Mouse (Mus musculus) erythroblast, embryonic 14.5 days (primary cell): ENCODE measurements at regions not wholly inside any gene's neighbourhood (a gene's known extent, or its start where the extent isn't known, plus 50 kb on each side); places are given as distances from the start of the nearest gene placed in this dataset.

Source experiments
- GATA1 ChIP-seq: IDR thresholded peaks from 2 replicates; pipeline ENCODE4 v1.6.1; 2012; ENCODE audit warnings: low read length, inconsistent platforms, mixed read lengths
- TAL1 ChIP-seq: IDR thresholded peaks from 3 replicates; pipeline ENCODE4 v1.6.1; 2012; ENCODE audit warnings: low read length, inconsistent platforms, mixed read lengths

DNA sequence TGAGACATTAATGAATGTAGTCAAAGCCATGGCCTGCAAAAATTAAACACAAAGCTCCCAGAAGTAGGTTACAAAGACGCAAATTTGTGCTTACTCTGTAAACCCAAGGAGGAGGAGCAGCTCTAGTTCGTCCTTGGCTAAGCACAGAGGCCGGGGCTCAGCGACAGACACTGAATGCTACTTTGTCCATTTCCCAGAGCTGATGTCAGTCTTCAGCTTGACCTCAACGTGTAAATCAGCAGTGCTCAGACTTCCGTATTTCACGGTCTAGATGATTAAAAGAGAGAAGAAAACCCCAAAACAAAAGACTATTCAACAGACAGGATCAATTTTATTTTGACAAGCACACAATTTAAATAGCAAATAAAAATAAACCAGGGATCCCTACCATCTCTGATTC lies 534.7 kb downstream of the Ptprc start:
- TF ChIP-seq GATA1 (no peak), TAL1 (no peak)
